Mouse (Mus musculus) forebrain, embryonic 15.5 days (tissue): Measurements from ENCODE around the gene Cry2. TPM values are rescaled to one million over a fixed set of nuclear protein-coding genes. Genes with fewer than 3 reads are reported as not detected.
A peak's percentile ranks its signal among the peaks of the same experiment; 100 is the strongest.

Experiments
- ATAC-seq: fragments of 200-750 bp; cut with Nextera tagmentation; replicated peaks from 2 replicates; pipeline ENCODE4 v1.8.0; 2017; ENCODE audit warnings: mild to moderate bottlenecking, moderate TSS enrichment, moderate library complexity
- H3K27ac ChIP-seq: fragments of 300-500 bp; sonication (generic); replicated peaks from 2 replicates; pipeline ENCODE4 v1.5.1; 2015; ENCODE audit warnings: mild to moderate bottlenecking, inconsistent platforms
- H3K27me3 ChIP-seq: fragments of 300-500 bp; sonication (generic); 2 replicates; pipeline ENCODE4 v1.6.1; 2015; ENCODE audit warnings: inconsistent platforms
- H3K36me3 ChIP-seq: fragments of 300-500 bp; sonication (generic); 2 replicates; pipeline ENCODE4 v1.6.1; 2015; ENCODE audit warnings: mild to moderate bottlenecking, inconsistent platforms
- H3K4me1 ChIP-seq: fragments of 300-500 bp; sonication (generic); 2 replicates; pipeline ENCODE4 v1.6.1; 2015; ENCODE audit warnings: inconsistent platforms
- H3K4me2 ChIP-seq: fragments of 300-500 bp; sonication (generic); replicated peaks from 2 replicates; pipeline ENCODE4 v1.6.1; 2015; ENCODE audit warnings: mild to moderate bottlenecking, inconsistent platforms
- H3K4me3 ChIP-seq: fragments of 300-500 bp; sonication (generic); 2 replicates; pipeline ENCODE4 v1.5.1; 2015; ENCODE audit warnings: mild to moderate bottlenecking, inconsistent platforms
- H3K9ac ChIP-seq: fragments of 300-500 bp; sonication (generic); replicated peaks from 2 replicates; pipeline ENCODE4 v1.6.1; 2015; ENCODE audit warnings: mild to moderate bottlenecking, inconsistent platforms
- H3K9me3 ChIP-seq: fragments of 300-500 bp; sonication (generic); 2 replicates; pipeline ENCODE4 v1.6.1; 2016; ENCODE audit warnings: inconsistent platforms
- WGBS: fragments of 180-500 bp; shearing (Covaris S2); methylation state at CpG from one replicate; pipeline ENCODE4 v1.1.7; 2015; ENCODE audit warnings: mixed read lengths; 5-methylcytosine and 5-hydroxymethylcytosine counted together
- polyA plus RNA-seq: library from polyadenylated mRNA; unstranded; fragments of >200 nt; fragmentation: Nextera tagmentation; extraction: Ambion mirVana; gene quantifications from 2 replicates; pipeline ENCODE4 v1.2.1, GENCODE M21; 2015

Gene Cry2
- polyA plus RNA-seq, 1 experiment from 2014 or later = 37.0 TPM

DNA sequence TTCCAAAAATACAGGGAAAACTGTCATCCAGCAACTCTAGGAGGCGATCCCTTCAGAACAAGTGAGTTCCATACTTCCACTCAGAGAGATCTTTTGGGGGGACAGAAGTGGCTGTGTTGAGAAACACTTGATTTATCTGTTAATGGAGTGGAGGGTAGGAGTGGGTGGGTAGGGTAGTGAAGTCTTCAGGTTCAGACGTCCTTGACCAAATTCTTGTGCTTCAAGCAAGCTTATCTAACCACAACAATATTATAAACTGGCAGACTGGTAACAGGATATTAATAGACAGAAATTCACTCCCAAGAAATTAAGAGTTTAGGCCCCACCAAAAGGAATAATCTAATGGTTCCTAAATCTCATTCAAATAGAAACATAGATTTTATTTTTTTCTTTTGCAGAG, 3.8 kb downstream of the Cry2 start:
- Histone ChIP-seq H3K27ac (no peak overlapping the region), H3K36me3 (no peaks in the 10 kb centered on the region), H3K9ac (no peak overlapping the region), H3K27me3 (no peaks in the 10 kb centered on the region), H3K4me1 (peaks cover 81% of the 10 kb centered on the region), H3K9me3 (no peaks in the 10 kb centered on the region), H3K4me3 (no peak overlapping the region), H3K4me2 (no peak overlapping the region; the same call in 1 of the 2 replicates)
- ATAC-seq = no peak
- 80% methylated on average over 2 of the region's 2 CpGs for WGBS

DNA sequence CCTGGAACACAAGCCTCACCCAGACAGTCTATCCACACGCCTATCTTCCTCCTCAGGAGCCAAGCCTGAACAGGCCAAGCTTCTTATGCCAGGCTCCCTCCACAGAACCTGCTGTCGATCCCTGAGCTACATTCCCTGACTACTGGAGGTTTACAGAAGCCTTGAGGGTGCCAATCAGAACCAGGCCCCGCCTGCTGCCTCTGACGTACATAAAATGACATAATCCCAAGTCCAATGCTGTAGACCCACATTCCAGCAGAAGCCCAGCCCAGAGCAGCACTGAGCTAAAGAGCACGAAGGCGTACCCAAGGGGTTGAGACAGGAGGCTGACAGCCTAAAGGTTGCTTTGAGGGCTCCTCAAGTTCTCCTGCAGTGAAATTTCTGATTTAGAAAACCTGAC, 6.0 kb downstream of the Cry2 start:
- Histone ChIP-seq H3K4me3 (no peak overlapping the region), H3K4me2 (no peak overlapping the region), H3K4me1 (peaks cover 88% of the 10 kb centered on the region), H3K27ac (peak overlapping the region; percentile 55), H3K36me3 (peaks cover 5% of the 10 kb centered on the region), H3K27me3 (no peaks in the 10 kb centered on the region), H3K9ac (no peak overlapping the region), H3K9me3 (no peaks in the 10 kb centered on the region)
- 35% methylated on average over 6 of the region's 6 CpGs for WGBS
- ATAC-seq = peak; percentile 33; the same call in 1 of the 2 replicates

DNA sequence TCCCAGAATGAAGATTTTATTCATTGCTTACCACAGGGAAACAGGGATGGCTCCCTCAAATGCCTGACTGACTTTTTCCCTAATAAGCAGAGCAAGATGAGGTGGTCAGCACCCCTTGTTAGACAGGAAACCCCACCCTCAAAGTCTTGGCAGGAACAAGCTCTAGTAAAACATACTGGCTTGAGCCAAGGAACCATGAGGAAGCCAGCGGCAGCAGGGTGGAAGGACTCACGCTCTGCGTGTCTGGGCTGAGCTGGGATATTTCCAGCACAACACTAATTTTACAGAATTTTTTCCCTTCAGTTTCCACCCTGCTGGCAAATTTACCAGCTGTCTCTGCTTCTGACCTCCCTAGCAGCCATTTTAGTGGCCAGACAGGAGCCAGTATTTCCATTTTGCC, 7.4 kb downstream of the Cry2 start:
- H3K4me3 ChIP-seq = no peak overlapping the region
- peak overlapping the region; percentile 81 for H3K27ac ChIP-seq
- H3K27me3 ChIP-seq = no peaks in the 10 kb centered on the region
- 54% methylated on average over 3 of the region's 3 CpGs for WGBS
- H3K9ac ChIP-seq = no peak overlapping the region
- H3K36me3 ChIP-seq = peaks cover 19% of the 10 kb centered on the region
- H3K9me3 ChIP-seq = no peaks in the 10 kb centered on the region
- ATAC-seq = no peak
- H3K4me2 ChIP-seq = no peak overlapping the region
- peaks cover 73% of the 10 kb centered on the region for H3K4me1 ChIP-seq

DNA sequence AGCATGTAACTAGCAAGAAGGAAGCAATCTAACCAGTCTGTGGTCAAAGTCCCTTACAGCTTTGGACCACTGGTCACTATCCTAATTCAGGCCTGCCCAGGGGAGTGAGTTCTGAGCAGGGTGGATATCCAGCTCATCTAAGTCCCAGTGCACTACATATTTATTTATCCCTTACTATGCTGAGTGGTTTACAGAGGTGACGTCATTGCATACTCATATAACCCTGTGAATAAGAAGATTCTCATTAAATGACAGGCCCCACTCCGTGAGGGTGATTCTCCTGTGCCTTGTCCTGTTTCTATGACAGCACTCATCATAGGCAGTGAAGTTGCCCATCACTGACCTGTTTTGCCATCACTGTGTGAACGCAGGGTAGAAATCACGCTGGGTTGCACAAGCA, 8.5 kb downstream of the Cry2 start:
- Histone ChIP-seq H3K9me3 (no peaks in the 10 kb centered on the region), H3K36me3 (peaks cover 30% of the 10 kb centered on the region), H3K4me2 (no peak overlapping the region), H3K9ac (no peak overlapping the region), H3K4me1 (peaks cover 63% of the 10 kb centered on the region), H3K4me3 (no peak overlapping the region), H3K27ac (peak overlapping the region; percentile 81), H3K27me3 (no peaks in the 10 kb centered on the region)
- WGBS = 65% methylated on average over 4 of the region's 4 CpGs
- peak; percentile 5; the same call in 1 of the 2 replicates for ATAC-seq

DNA sequence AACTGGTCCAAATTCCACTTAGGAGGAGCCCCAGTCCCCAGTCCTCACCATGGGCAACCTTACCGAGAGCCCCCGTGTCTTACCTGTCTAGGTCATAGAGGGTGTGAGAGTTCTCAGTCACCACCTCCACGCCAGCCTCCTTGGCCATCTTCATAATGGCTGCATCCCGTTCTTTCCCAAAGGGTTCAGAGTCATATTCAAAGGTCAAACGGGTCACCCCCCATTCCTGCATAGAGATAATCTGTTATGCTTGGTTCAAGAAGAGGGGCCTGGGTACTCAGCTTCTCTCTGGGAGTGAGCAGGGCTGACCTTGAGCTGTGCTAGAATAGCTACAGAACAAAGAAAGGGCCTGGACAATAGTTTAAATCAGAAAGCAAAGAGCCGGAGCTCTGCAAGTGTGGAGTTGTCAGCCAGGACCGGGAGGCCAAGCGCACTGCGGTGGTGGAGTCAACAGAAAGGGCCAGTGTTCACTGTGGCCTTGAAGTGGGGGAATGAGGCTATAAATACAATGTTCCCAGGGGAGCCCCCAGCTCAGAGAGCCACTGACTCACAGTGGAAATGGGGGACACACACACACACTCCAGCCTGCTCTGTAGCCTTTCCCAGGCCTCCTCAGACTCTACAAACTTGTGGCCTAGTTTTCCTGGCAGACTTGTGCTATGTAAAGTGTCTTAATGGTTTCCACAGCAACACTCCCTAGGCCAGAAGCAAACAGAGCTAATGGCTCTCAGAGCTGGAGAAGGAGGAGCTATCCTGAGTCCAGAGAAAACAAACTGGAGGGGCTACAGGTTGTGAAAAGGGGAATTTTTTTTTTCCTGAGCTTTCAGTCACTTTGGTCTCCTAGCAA, 9.2 kb downstream of the Cry2 start:
- Histone ChIP-seq H3K27me3 (no peaks in the 10 kb centered on the region), H3K4me1 (peaks cover 62% of the 10 kb centered on the region), H3K9me3 (no peaks in the 10 kb centered on the region), H3K36me3 (peaks cover 35% of the 10 kb centered on the region), H3K4me2 (no peak overlapping the region), H3K9ac (no peak overlapping the region), H3K4me3 (no peak overlapping the region), H3K27ac (peak overlapping the region; percentile 81)
- ATAC-seq = peak; percentile 75
- 38% methylated on average over 9 of the region's 9 CpGs for WGBS

GRCm38 (mm10) chr2:92423702-92424461, 10.0 kb downstream of the Cry2 start:
- Histone ChIP-seq H3K9ac (no peak overlapping the region), H3K4me2 (no peak overlapping the region), H3K27ac (peak overlapping the region; percentile 81), H3K4me1 (peaks cover 56% of the 10 kb centered on the region), H3K27me3 (no peaks in the 10 kb centered on the region), H3K36me3 (peaks cover 43% of the 10 kb centered on the region), H3K9me3 (no peaks in the 10 kb centered on the region), H3K4me3 (no peak overlapping the region)
- peak; percentile 53 for ATAC-seq
- 49% methylated on average over 9 of the region's 9 CpGs for WGBS

DNA sequence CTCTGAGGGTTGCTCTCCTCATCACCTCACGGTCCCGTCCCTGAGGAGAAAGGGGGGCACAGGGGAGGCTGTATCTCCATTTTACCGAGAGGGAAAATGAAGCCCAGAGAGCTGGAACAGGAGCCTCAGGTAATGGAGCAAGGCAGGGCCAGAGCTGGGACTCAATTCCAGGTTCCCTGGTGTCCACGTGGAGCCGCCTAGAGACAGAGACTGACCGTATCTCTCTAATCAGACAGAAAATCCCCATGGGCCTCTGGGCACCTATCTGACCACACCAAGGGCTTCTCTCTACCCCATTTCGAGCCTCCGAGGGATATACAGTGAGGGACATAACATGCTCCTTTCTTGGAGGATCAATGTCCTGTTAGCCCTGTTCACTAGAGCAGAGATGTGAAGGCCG, 10.7 kb downstream of the Cry2 start:
- H3K27ac ChIP-seq = peak overlapping the region; percentile 81; the same call in 1 of the 2 replicates
- peaks cover 49% of the 10 kb centered on the region for H3K4me1 ChIP-seq

DNA sequence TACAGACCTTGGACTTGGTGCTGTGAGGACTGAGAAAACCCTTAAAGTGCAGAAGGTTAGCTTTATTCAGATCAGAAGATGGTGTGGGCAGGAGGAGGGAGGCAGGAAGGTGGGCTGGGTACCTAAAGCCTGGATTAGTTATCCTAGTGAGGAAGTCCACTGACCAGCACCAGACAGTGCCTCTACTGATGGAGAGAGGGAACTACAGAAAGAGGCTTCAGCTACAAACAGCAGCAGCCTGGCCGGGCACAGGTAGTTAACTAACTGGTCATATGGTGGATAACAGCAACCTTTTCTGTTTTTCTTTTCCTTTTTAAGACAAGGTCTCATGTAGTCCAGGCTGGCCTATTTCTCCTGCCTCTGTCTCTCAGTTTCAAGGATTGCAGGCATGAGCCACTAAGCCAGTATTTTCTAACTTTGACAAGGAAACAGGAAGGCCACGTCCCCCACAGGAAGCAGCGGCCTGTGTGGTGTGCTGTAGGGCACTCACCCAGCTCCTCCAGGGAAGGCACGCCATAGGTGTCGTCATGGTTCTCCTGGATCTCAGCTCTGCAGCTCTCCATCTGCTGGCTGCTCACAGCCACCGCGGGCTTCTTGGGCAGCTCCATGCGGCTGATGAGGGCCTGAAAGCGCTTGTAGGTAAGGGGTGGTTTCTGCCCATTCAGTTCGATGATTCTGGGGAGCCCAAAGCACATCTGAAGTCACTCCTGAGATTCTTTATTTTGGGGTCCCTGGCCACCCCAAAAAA, 11.3 kb downstream of the Cry2 start:
- Histone ChIP-seq H3K9ac (no peak overlapping the region), H3K9me3 (no peaks in the 10 kb centered on the region), H3K4me1 (peaks cover 43% of the 10 kb centered on the region), H3K4me2 (no peak overlapping the region), H3K4me3 (no peak overlapping the region), H3K36me3 (peaks cover 52% of the 10 kb centered on the region), H3K27me3 (no peaks in the 10 kb centered on the region), H3K27ac (no peak overlapping the region)
- no peak for ATAC-seq
- WGBS = 76% methylated on average over 10 of the region's 10 CpGs

More for the DNA sequence above, 10.7 kb downstream of the Cry2 start:
- no peaks in the 10 kb centered on the region for H3K9me3 ChIP-seq
- H3K9ac ChIP-seq = no peak overlapping the region
- H3K27me3 ChIP-seq = no peaks in the 10 kb centered on the region
- 89% methylated on average over 9 of the region's 9 CpGs for WGBS
- no peak overlapping the region for H3K4me3 ChIP-seq
- no peak for ATAC-seq
- peaks cover 48% of the 10 kb centered on the region for H3K36me3 ChIP-seq
- H3K4me2 ChIP-seq = no peak overlapping the region

- no peak overlapping the region for H3K27ac ChIP-seq
- no peak for ATAC-seq
- 96% methylated on average over 7 of the region's 7 CpGs for WGBS
- H3K4me2 ChIP-seq = no peak overlapping the region
- H3K36me3 ChIP-seq = peaks cover 58% of the 10 kb centered on the region
- peaks cover 36% of the 10 kb centered on the region for H3K4me1 ChIP-seq
- H3K4me3 ChIP-seq = no peak overlapping the region
- H3K9me3 ChIP-seq = no peaks in the 10 kb centered on the region
- H3K9ac ChIP-seq = no peak overlapping the region
- no peaks in the 10 kb centered on the region for H3K27me3 ChIP-seq
Measured at GRCm38 (mm10) chr2:92421723-92422387, 12.0 kb downstream of the Cry2 start.

DNA sequence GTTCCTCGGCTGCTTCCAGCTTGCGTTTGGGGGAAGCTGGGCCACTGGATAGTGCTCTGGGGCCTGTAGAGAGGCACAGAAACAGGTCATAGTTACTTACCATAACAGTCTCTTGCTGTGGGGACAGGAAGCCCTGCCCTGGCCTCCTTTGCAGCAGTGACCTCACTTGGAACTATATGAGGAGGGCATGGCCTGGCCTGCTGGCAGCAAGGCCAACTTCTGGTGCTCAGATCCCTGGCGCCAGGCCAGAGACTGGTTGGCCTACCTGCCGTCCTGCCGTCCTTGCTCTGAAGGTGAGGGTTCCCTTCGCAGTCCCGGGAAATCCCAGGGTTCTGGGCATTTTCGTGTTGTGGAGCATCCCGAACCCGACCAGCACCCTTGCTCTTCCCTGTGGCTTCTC, 22.1 kb downstream of the Cry2 start:
- Histone ChIP-seq H3K27me3 (no peaks in the 10 kb centered on the region), H3K9me3 (no peaks in the 10 kb centered on the region), H3K4me1 (no peaks in the 10 kb centered on the region), H3K4me3 (no peak overlapping the region), H3K4me2 (no peak overlapping the region), H3K36me3 (peaks cover 94% of the 10 kb centered on the region), H3K9ac (no peak overlapping the region), H3K27ac (no peak overlapping the region)
- 92% methylated on average over 10 of the region's 10 CpGs for WGBS
- no peak for ATAC-seq

DNA sequence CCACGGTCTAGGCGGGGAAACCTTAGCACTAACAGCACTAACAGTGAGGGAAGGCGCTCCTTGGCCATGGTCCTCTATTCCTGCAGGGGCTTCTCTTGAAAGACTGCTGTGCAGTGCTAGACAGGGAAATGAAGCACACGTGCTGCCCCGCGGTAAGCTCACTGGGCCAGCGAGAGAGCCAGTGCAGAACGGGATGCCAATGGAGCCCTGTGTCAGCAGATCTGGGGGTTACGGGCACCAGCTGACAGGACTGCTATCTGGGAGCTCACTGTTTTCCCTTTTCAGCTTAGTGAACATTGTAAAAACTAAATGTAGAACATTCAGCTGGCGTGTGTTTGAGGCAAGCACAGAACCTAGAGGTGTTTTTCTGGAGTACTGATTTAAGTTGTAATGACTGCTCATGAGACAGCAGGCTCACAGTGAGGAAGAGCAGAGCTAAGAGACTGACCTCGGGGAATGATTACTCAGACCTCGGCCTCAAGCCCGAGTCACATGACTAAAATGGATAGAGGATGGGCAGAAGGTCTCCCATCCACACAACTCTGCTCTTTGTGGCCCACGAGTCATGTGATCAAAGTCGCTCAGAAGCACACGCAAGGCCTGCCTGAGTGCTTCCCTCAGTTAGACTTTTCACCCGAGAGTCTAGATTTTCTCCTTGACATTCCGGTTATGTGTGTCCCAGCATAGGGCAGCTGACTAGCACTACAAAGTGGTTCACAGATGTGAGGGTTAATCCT, 25.4 kb downstream of the Cry2 start:
- H3K27me3 ChIP-seq = no peaks in the 10 kb centered on the region
- H3K4me3 ChIP-seq = no peak overlapping the region
- no peak overlapping the region for H3K4me2 ChIP-seq
- H3K36me3 ChIP-seq = peaks cover 79% of the 10 kb centered on the region
- H3K9ac ChIP-seq = no peak overlapping the region
- H3K9me3 ChIP-seq = no peaks in the 10 kb centered on the region
- WGBS = 93% methylated on average over 18 of the region's 18 CpGs
- ATAC-seq = no peak
- H3K4me1 ChIP-seq = no peaks in the 10 kb centered on the region
- H3K27ac ChIP-seq = no peak overlapping the region
